20 mouse cellular contexts compared by ENCODE assay signal in the genomic region with DNA sequence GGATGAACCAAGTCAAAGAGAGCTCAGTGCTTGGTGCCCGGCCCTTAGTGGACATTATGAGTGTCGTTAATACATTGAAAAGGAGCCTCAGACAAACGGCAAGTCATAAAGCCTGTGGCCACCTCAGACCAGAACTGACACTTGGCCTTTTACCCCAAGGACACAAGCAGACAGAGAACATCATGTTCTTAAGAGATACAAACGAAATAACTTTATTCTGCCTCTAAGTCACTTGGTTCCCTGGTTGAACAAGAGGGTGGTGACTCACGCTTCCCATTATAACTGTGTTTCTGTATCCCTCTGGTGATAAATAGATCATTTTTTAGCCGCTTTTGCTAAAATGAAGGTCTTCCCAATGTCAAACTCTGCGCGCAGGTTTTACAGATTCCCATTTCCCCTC. TPM values are rescaled to one million over a fixed set of nuclear protein-coding genes. Genes with fewer than 3 reads are reported as not detected.
DNase-seq lines count a peak whose midpoint lies in the region; TF ChIP-seq lines count a peak whose summit lies in the region.
"Had no signal": no experiment of that assay in that cellular context is flagged by ENCODE, and none has a peak within 500 bp of the region (broad histone marks: within the 10 kb centered on the region; RNA-seq: fewer than 3 reads in every experiment).

No protein-coding gene starts in this region.

- no peaks in the 10 kb centered on the region for H3K27me3 ChIP-seq in thymus, adult 2 months (ENCODE audit: control insufficient read depth, insufficient read depth, low read length)
- H3K27me3 ChIP-seq: embryonic facial prominence, embryonic 13.5 days; embryonic facial prominence, embryonic 15.5 days; forebrain, embryonic 12.5 days had no signal

- no peak for TF ChIP-seq CTCF in thymus, adult 2 months (IDR thresholded peaks at IDR 0.05; ENCODE audit: borderline replicate concordance, control insufficient read depth, extremely low read depth, insufficient read depth, low read length, poor library complexity)

- H3K4me3 ChIP-seq in thymus, adult 2 months (ENCODE audit: control insufficient read depth, insufficient read depth, low read length) = peak overlapping the region; percentile 14; the same call in 1 of the 2 replicates
- H3K4me3 ChIP-seq: embryonic facial prominence, embryonic 13.5 days; embryonic facial prominence, embryonic 15.5 days; erythroblast, embryonic 14.5 days; forebrain, embryonic 10.5 days; forebrain, embryonic 12.5 days had no signal

- H3K36me3 ChIP-seq in thymus, adult 2 months (ENCODE audit: control insufficient read depth, insufficient read depth, low read length) = no peaks in the 10 kb centered on the region
- H3K36me3 ChIP-seq: embryonic facial prominence, embryonic 13.5 days; embryonic facial prominence, embryonic 15.5 days; forebrain, embryonic 10.5 days; forebrain, embryonic 12.5 days had no signal

- WGBS in thymus, adult 2 months = 90% methylated on average over 8 of the region's 8 CpGs

- peaks cover 24% of the 10 kb centered on the region for H3K4me1 ChIP-seq in thymus, adult 2 months (replicated peaks; ENCODE audit: control insufficient read depth, insufficient read depth, low read length)
- H3K4me1 ChIP-seq: embryonic facial prominence, embryonic 15.5 days; forebrain, embryonic 10.5 days; forebrain, embryonic 12.5 days had no signal

- no peak for TF ChIP-seq POLR2A in thymus, adult 2 months (IDR thresholded peaks at IDR 0.05; ENCODE audit: control insufficient read depth, extremely low read depth, insufficient read depth, low read length, poor library complexity)

- H3K27ac ChIP-seq in thymus, adult 2 months (ENCODE audit: control insufficient read depth, insufficient read depth, low read length) = peak overlapping the region; percentile 95
- H3K27ac ChIP-seq: embryonic facial prominence, embryonic 13.5 days; embryonic facial prominence, embryonic 15.5 days; forebrain, embryonic 10.5 days; forebrain, embryonic 12.5 days had no signal

- peak; percentile 74 for DNase-seq in heart, adult 11 months
- no peak for DNase-seq in heart, postnatal 4 days
- DNase-seq in thymus, adult 2 months = no peak
- no peak for DNase-seq in thymus, postnatal 10 days (ENCODE audit: low spot score in 2 of 2)
- peak; percentile 43 for DNase-seq in testis, postnatal 14 days (ENCODE audit: low spot score)
- no peak for DNase-seq in right cerebral cortex, postnatal 10 days (ENCODE audit: low spot score in 2 of 2)
- DNase-seq: adrenal gland, adult 2 months; adrenal gland, postnatal 10 days; adrenal gland, postnatal 25 days; cerebellum, adult 11-12 months; cerebellum, adult 2 months; cerebellum, adult 9-11 months; cerebellum, postnatal 14 days; cerebellum, postnatal 36 days; embryo, embryonic 11 days had no signal

RNA-seq across cellular contexts. Expression of a gene that starts 47.3 kb away (rescaled TPM):
- 10 to 100 TPM; 55.0 to 55.2 TPM for total RNA-seq in heart, postnatal 4 days (2021)
- 16.2 and 18.9 TPM in 2 replicates for polyA plus RNA-seq in thymus, adult 2 months (2012; rRNA removed)

RNA-seq across cellular contexts. Expression of a gene that starts 47.5 kb away (rescaled TPM):
- 10 to 100 TPM; 19.4 to 21.6 TPM for total RNA-seq in heart, postnatal 4 days (2021)
- polyA plus RNA-seq in thymus, adult 2 months (2012; rRNA removed) = 20.5 and 22.7 TPM in 2 replicates

Comparison
In these comparisons a context has a peak if more than half of its experiments do, and no peak if none do; other contexts are left out.
1. DNase-seq: peak in heart, adult 11 months (single experiment) and testis, postnatal 14 days (single experiment); none in heart, postnatal 4 days (single experiment), thymus, adult 2 months (single experiment), thymus, postnatal 10 days (0 of 2) and right cerebral cortex, postnatal 10 days (0 of 2).